Mouse (Mus musculus) CH12.LX (cell line): ENCODE data around the gene Syt3. TPM values are rescaled to one million over a fixed set of nuclear protein-coding genes. Genes with fewer than 3 reads are reported as not detected.

ENCODE experiments used
- DNase-seq: peaks from one replicate; pipeline ENCODE4 v3.0.0-alpha.2; 2013; ENCODE audit errors: extremely low read depth
- H3K27ac ChIP-seq: 2 replicates; pipeline ENCODE4 v1.5.1; 2012; ENCODE audit warnings: low read depth, mild to moderate bottlenecking, control low read depth, moderate library complexity; ENCODE audit not compliant: insufficient read depth
- H3K27me3 ChIP-seq: replicated peaks from 2 replicates; pipeline ENCODE3; 2012; ENCODE audit warnings: inconsistent platforms
- H3K36me3 ChIP-seq, 2 experiments: replicated peaks in 1 of 2; 2 replicates each; pipeline versions ENCODE3 to v1.6.1; 2012; ENCODE audit warnings: inconsistent platforms in 1 of 2, low read length in 1 of 2, mild to moderate bottlenecking in 1 of 2, mixed read lengths in 1 of 2, moderate library complexity in 1 of 2; ENCODE audit not compliant: control insufficient read depth in 1 of 2, insufficient read depth in 1 of 2
- H3K4me1 ChIP-seq, 2 experiments: 2 replicates each; pipeline ENCODE4 v1.6.1; 2012; ENCODE audit warnings: inconsistent platforms in 1 of 2, moderate library complexity in 1 of 2; ENCODE audit not compliant: insufficient read depth in 2 of 2, control insufficient read depth in 1 of 2
- H3K4me2 ChIP-seq: 2 replicates; pipeline ENCODE4 v1.6.1; 2012; ENCODE audit warnings: low read depth, mild to moderate bottlenecking, control low read depth; ENCODE audit not compliant: poor library complexity, insufficient read depth, severe bottlenecking
- H3K4me3 ChIP-seq, 3 experiments: fragments of 150-350 bp in 1 of 3; sonication (generic) in 1 of 3; replicated peaks in 1 of 3; 2 replicates each; pipeline versions ENCODE3 to v1.5.1; 2011 to 2012; ENCODE audit warnings: low read depth in 2 of 3, low read length in 2 of 3, mild to moderate bottlenecking in 2 of 3, moderate library complexity in 2 of 3, control low read depth in 1 of 3, improper control_type of control experiment in 1 of 3, inconsistent platforms in 1 of 3, mixed read lengths in 1 of 3; ENCODE audit not compliant: poor library complexity in 1 of 3
- H3K79me2 ChIP-seq: replicated peaks from 2 replicates; pipeline ENCODE4 v1.6.1; 2012; ENCODE audit warnings: mild to moderate bottlenecking, moderate library complexity; ENCODE audit not compliant: control insufficient read depth, poor library complexity, insufficient read depth, severe bottlenecking; ENCODE audit errors: extremely low read depth
- H3K9ac ChIP-seq: 2 replicates; pipeline ENCODE4 v1.6.1; 2012; ENCODE audit warnings: low read depth, mild to moderate bottlenecking, control low read depth, moderate library complexity; ENCODE audit not compliant: insufficient read depth
- H3K9me3 ChIP-seq: replicated peaks from 2 replicates; pipeline ENCODE3; 2012; ENCODE audit warnings: low read length, inconsistent platforms, mixed read lengths
- BHLHE40 ChIP-seq: IDR thresholded peaks from 2 replicates; pipeline ENCODE4 v1.6.1; 2011; ENCODE audit warnings: mild to moderate bottlenecking, low read depth, low read length, improper control_type of control experiment
- CHD1 ChIP-seq: IDR thresholded peaks from 2 replicates; pipeline ENCODE4 v1.6.1; 2012; ENCODE audit warnings: low read depth, low read length, improper control_type of control experiment, inconsistent platforms
- CHD2 ChIP-seq: IDR thresholded peaks from 2 replicates; pipeline ENCODE4 v1.6.1; 2011; ENCODE audit warnings: low read length, improper control_type of control experiment
- CTCF ChIP-seq, 2 experiments: IDR thresholded peaks in 1 of 2; conservative IDR thresholded peaks in 1 of 2; 2 replicates each; pipeline ENCODE4 v1.5.1; 2011 to 2012; ENCODE audit warnings: low read depth in 2 of 2, low read length in 2 of 2, improper control_type of control experiment in 1 of 2, inconsistent platforms in 1 of 2, mild to moderate bottlenecking in 1 of 2, moderate library complexity in 1 of 2
- E2F4 ChIP-seq: IDR thresholded peaks from 2 replicates; pipeline ENCODE4 v1.6.1; 2011; ENCODE audit warnings: low read depth, low read length, improper control_type of control experiment; ENCODE audit not compliant: insufficient replicate concordance
- ELF1 ChIP-seq: IDR thresholded peaks from 2 replicates; pipeline ENCODE4 v1.6.1; 2014; ENCODE audit warnings: low read depth, mild to moderate bottlenecking, inconsistent platforms, low read length, improper control_type of control experiment
- EP300 ChIP-seq: IDR thresholded peaks from 2 replicates; pipeline ENCODE4 v1.6.1; 2011; ENCODE audit warnings: low read length, improper control_type of control experiment
- ETS1 ChIP-seq: conservative IDR thresholded peaks from 2 replicates; pipeline ENCODE4 v1.6.1; 2012; ENCODE audit warnings: low read depth, mild to moderate bottlenecking, inconsistent platforms, low read length, improper control_type of control experiment, moderate library complexity
- GABPA ChIP-seq: IDR thresholded peaks from 2 replicates; pipeline ENCODE4 v1.6.1; 2012; ENCODE audit warnings: low read depth, low read length, improper control_type of control experiment, inconsistent platforms; ENCODE audit not compliant: insufficient replicate concordance
- HCFC1 ChIP-seq: IDR thresholded peaks from 2 replicates; pipeline ENCODE4 v1.6.1; 2012; ENCODE audit warnings: low read depth, mild to moderate bottlenecking, inconsistent platforms, low read length, improper control_type of control experiment
- IRF4 ChIP-seq: IDR thresholded peaks from 2 replicates; pipeline ENCODE4 v1.6.1; 2014; ENCODE audit warnings: low read depth, mild to moderate bottlenecking, inconsistent platforms, low read length, improper control_type of control experiment
- JUN ChIP-seq: IDR thresholded peaks from 2 replicates; pipeline ENCODE4 v1.6.1; 2011; ENCODE audit warnings: low read depth, mild to moderate bottlenecking, low read length, improper control_type of control experiment, moderate library complexity; ENCODE audit not compliant: insufficient read depth
- JUND ChIP-seq: conservative IDR thresholded peaks from 2 replicates; pipeline ENCODE4 v1.6.1; 2011; ENCODE audit warnings: low read depth, low read length, improper control_type of control experiment
- KAT2A ChIP-seq: IDR thresholded peaks from 2 replicates; pipeline ENCODE4 v1.6.1; 2012; ENCODE audit warnings: low read length, improper control_type of control experiment, inconsistent platforms; ENCODE audit not compliant: insufficient replicate concordance
- MAFK ChIP-seq: IDR thresholded peaks from 2 replicates; pipeline ENCODE4 v1.6.1; 2011; ENCODE audit warnings: low read length, improper control_type of control experiment; ENCODE audit not compliant: insufficient replicate concordance
- MAX ChIP-seq: IDR thresholded peaks from 2 replicates; pipeline ENCODE4 v1.6.1; 2011; ENCODE audit warnings: low read length, improper control_type of control experiment
- MAZ ChIP-seq: IDR thresholded peaks from 2 replicates; pipeline ENCODE4 v1.6.1; 2012; ENCODE audit warnings: low read depth, mild to moderate bottlenecking, inconsistent platforms, low read length, improper control_type of control experiment, moderate library complexity
- MEF2A ChIP-seq: IDR thresholded peaks from 2 replicates; pipeline ENCODE4 v1.6.1; 2014; ENCODE audit warnings: low read depth, mild to moderate bottlenecking, inconsistent platforms, low read length, improper control_type of control experiment, borderline replicate concordance
- MXI1 ChIP-seq: IDR thresholded peaks from 2 replicates; pipeline ENCODE4 v1.6.1; 2011; ENCODE audit warnings: mild to moderate bottlenecking, low read depth, low read length, improper control_type of control experiment
- MYC ChIP-seq: IDR thresholded peaks from 2 replicates; pipeline ENCODE4 v1.6.1; 2011; ENCODE audit warnings: low read depth, mild to moderate bottlenecking, improper control_type of control experiment, low read length
- NELFE ChIP-seq: IDR thresholded peaks from 2 replicates; pipeline ENCODE4 v1.6.1; 2011; ENCODE audit warnings: low read depth, low read length, improper control_type of control experiment
- NRF1 ChIP-seq: IDR thresholded peaks from 2 replicates; pipeline ENCODE4 v1.6.1; 2014; ENCODE audit warnings: low read depth, mild to moderate bottlenecking, inconsistent platforms, low read length, improper control_type of control experiment, moderate library complexity
- PAX5 ChIP-seq: IDR thresholded peaks from 2 replicates; pipeline ENCODE4 v1.6.1; 2012; ENCODE audit warnings: low read length, inconsistent platforms, mixed read lengths
- POLR2A ChIP-seq: IDR thresholded peaks from 2 replicates; pipeline ENCODE4 v1.6.1; 2011; ENCODE audit warnings: low read depth, mild to moderate bottlenecking, improper control_type of control experiment, low read length
- POLR2AphosphoS2 ChIP-seq: IDR thresholded peaks from 2 replicates; pipeline ENCODE4 v1.6.1; 2011; ENCODE audit warnings: low read depth, low read length, improper control_type of control experiment
- RAD21 ChIP-seq: IDR thresholded peaks from 2 replicates; pipeline ENCODE4 v1.6.1; 2011; ENCODE audit warnings: low read depth, mild to moderate bottlenecking, low read length, improper control_type of control experiment, moderate library complexity
- RCOR1 ChIP-seq: conservative IDR thresholded peaks from 2 replicates; pipeline ENCODE4 v1.6.1; 2012; ENCODE audit warnings: low read depth, mild to moderate bottlenecking, inconsistent platforms, low read length, improper control_type of control experiment
- SIN3A ChIP-seq: IDR thresholded peaks from 2 replicates; pipeline ENCODE4 v1.6.1; 2012; ENCODE audit warnings: low read length, improper control_type of control experiment, inconsistent platforms
- SMC3 ChIP-seq: IDR thresholded peaks from 2 replicates; pipeline ENCODE4 v1.6.1; 2011; ENCODE audit warnings: low read depth, low read length, improper control_type of control experiment
- TCF12 ChIP-seq: IDR thresholded peaks from 2 replicates; pipeline ENCODE4 v1.6.1; 2014; ENCODE audit warnings: low read depth, mild to moderate bottlenecking, inconsistent platforms, low read length, improper control_type of control experiment
- UBTF ChIP-seq: IDR thresholded peaks from 2 replicates; pipeline ENCODE4 v1.6.1; 2012; ENCODE audit warnings: low read depth, mild to moderate bottlenecking, inconsistent platforms, low read length, improper control_type of control experiment, moderate library complexity
- USF1 ChIP-seq: IDR thresholded peaks from 2 replicates; pipeline ENCODE4 v1.6.1; 2014; ENCODE audit warnings: low read depth, mild to moderate bottlenecking, inconsistent platforms, low read length, improper control_type of control experiment
- ZC3H11A ChIP-seq: IDR thresholded peaks from 2 replicates; pipeline ENCODE4 v1.6.1; 2012; ENCODE audit warnings: low read depth, mild to moderate bottlenecking, inconsistent platforms, low read length, improper control_type of control experiment
- ZKSCAN1 ChIP-seq: IDR thresholded peaks from 2 replicates; pipeline ENCODE4 v1.6.1; 2012; ENCODE audit warnings: low read depth, inconsistent platforms, low read length, improper control_type of control experiment, borderline replicate concordance
- ZMIZ1 ChIP-seq: IDR thresholded peaks from 2 replicates; pipeline ENCODE4 v1.6.1; 2012; ENCODE audit warnings: low read depth, mild to moderate bottlenecking, inconsistent platforms, low read length, improper control_type of control experiment
- ZNF384 ChIP-seq: IDR thresholded peaks from 2 replicates; pipeline ENCODE4 v1.6.1; 2012; ENCODE audit warnings: low read depth, low read length, improper control_type of control experiment, inconsistent platforms
- dilution Hi-C: fragments of 300-500 bp; cut with MboI; formaldehyde crosslinking; loops from 2 replicates; pipeline ENCODE4 v1.14.3; 2020; ENCODE audit warnings: low sequenced_read_pairs; ENCODE audit not compliant: extremely low pct_unique_long_range_greater_than_20kb, extremely low pct_ligation_motif_present
- in situ Hi-C: fragments of 300-500 bp; cut with MboI; formaldehyde crosslinking; loops from 3 replicates; pipeline ENCODE4 v1.14.3; 2019; ENCODE audit warnings: low sequenced_read_pairs, low pct_ligation_motif_present, low pct_unique_long_range_greater_than_20kb, mixed read lengths
- polyA plus RNA-seq: library from polyadenylated mRNA; unstranded; fragments of >175 nt; gene quantifications from 2 replicates; pipeline ENCODE4 v1.2.1, GENCODE M21; 2012; ENCODE audit warnings: low read depth; ENCODE audit not compliant: insufficient read length
- total RNA-seq, 2 experiments: library from RNA; depleted of rRNA; stranded (reverse); fragments of 300-350 nt in 1 of 2; fragments of >200 nt in 1 of 2; gene quantifications; 2 replicates each; pipeline ENCODE4 v1.2.3; 2012 to 2014

The Syt3 gene
- total and polyA plus RNA-seq, 3 experiments, result 0.08 to 0.30 (median 0.11) TPM

DNA sequence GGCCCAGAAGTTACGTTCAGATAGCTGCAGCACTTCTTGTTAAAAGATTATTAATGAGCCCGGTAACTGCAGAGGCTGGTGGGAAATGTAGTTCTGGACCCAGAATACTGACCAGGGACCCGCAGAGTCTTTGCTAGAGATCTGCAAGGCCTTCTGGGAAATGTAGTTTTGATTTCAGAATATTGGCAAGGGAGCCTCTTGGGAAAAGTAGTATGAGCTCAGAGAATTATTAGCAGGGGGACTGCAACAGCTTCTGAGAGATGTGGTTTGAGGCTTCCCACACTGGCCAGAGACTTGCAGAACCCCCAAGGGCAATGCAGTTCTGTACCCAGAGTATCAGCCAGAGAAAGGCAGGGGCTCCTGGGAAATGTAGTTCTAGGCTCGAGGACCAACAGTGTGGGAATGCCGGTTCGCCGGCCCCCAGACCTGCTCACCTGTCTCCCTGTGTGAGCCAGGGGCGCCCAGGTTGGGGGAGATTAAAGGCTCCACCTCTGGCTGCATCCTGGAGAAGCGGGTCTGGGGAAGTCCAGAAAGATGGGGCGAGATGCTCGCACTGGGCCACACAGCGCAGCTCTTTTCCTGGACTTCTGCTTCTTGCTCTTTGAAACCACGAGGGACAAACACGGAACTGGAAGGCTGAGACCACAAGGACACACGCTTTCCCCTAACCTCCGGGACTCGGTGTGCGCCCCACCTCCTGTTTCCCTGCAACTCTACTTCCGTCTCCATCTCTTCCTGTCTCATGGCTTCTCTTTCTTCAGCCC lies 9.8 kb upstream of the Syt3 start:
- DNase-seq, result peak; percentile 88
- Histone ChIP-seq H3K4me3 (peak overlapping the region; percentile 62 to 69 (median 68)), H3K79me2 (no peaks in the 10 kb centered on the region), H3K27ac (no peak overlapping the region), H3K9me3 (peaks cover 4% of the 10 kb centered on the region), H3K36me3 (no peaks in the 10 kb centered on the region), H3K27me3 (peaks cover 32% of the 10 kb centered on the region), H3K4me2 (peak overlapping the region; percentile 79), H3K9ac (peak overlapping the region; percentile 73), H3K4me1 (peaks cover 0 to 21% of the 10 kb centered on the region in 2 experiments; a peak in 2 of 4 replicates)
- TF ChIP-seq ZC3H11A (no peak), MAX (peak; percentile 64), ZNF384 (no peak), CHD1 (no peak), ETS1 (no peak; the same call in 1 of the 2 replicates), JUND (no peak), GABPA (peak; percentile 66; the same call in 1 of the 2 replicates), RAD21 (no peak), SMC3 (no peak), ELF1 (peak; percentile 77), TCF12 (peak; percentile 20; the same call in 1 of the 2 replicates), MAZ (no peak), PAX5 (no peak), E2F4 (no peak), HCFC1 (peak; percentile 98), UBTF (no peak), MAFK (no peak), NRF1 (0 out of 2 replicates have a peak, but pooled peaks have one; percentile 32), IRF4 (peak; percentile 23; the same call in 1 of the 2 replicates), MXI1 (0 out of 2 replicates have a peak, but pooled peaks have one; percentile 38), EP300 (no peak), KAT2A (peak; percentile 98), CTCF (conservative IDR thresholded peaks at IDR 0.05 in 1 of 2, IDR thresholded peaks at IDR 0.05 in 1 of 2; ENCODE audit: low read depth in 2 of 2, low read length in 2 of 2) (no peak), USF1 (no peak), MEF2A (no peak), BHLHE40 (no peak), RCOR1 (no peak), JUN (no peak), SIN3A (peak; percentile 43), ZKSCAN1 (no peak), POLR2AphosphoS2 (no peak), NELFE (0 out of 2 replicates have a peak, but pooled peaks have one; percentile 26), CHD2 (peak; percentile 85), ZMIZ1 (no peak), MYC (peak; percentile 41), POLR2A (no peak; the same call in 1 of the 2 replicates)
- dilution Hi-C loops, result no loop called here
- in situ Hi-C loops, result no loop called here
